Mouse (Mus musculus) midbrain, embryonic 16.5 days (tissue): Measurements from ENCODE around the gene Tob2. TPM values are rescaled to one million over a fixed set of nuclear protein-coding genes. Genes with fewer than 3 reads are reported as not detected.

Source experiments
- ATAC-seq: fragments of 200-750 bp; cut with Nextera tagmentation; 2 replicates; pipeline ENCODE4 v1.8.0; 2017; ENCODE audit warnings: moderate TSS enrichment
- H3K27ac ChIP-seq: fragments of 300-500 bp; sonication (generic); 2 replicates; pipeline ENCODE4 v1.5.1; 2014; ENCODE audit warnings: mild to moderate bottlenecking, low read length, mixed read lengths
- H3K27me3 ChIP-seq: fragments of 300-500 bp; sonication (generic); 2 replicates; pipeline ENCODE4 v1.6.1; 2014; ENCODE audit warnings: low read depth, low read length, mixed read lengths; ENCODE audit not compliant: control insufficient read depth, insufficient read depth
- H3K36me3 ChIP-seq: fragments of 300-500 bp; sonication (generic); 2 replicates; pipeline ENCODE4 v1.6.1; 2014; ENCODE audit warnings: mild to moderate bottlenecking, low read length, moderate library complexity, mixed read lengths; ENCODE audit not compliant: control insufficient read depth, insufficient read depth
- H3K4me1 ChIP-seq: fragments of 300-500 bp; sonication (generic); 2 replicates; pipeline ENCODE4 v1.6.1; 2014; ENCODE audit warnings: mild to moderate bottlenecking, low read length, mixed read lengths; ENCODE audit not compliant: control insufficient read depth, insufficient read depth
- H3K4me2 ChIP-seq: fragments of 300-500 bp; sonication (generic); 2 replicates; pipeline ENCODE4 v1.6.1; 2014; ENCODE audit warnings: mild to moderate bottlenecking, low read length, mixed read lengths
- H3K4me3 ChIP-seq: fragments of 300-500 bp; sonication (generic); 2 replicates; pipeline ENCODE4 v1.5.1; 2014; ENCODE audit warnings: low read depth, mild to moderate bottlenecking, low read length, moderate library complexity, mixed read lengths
- H3K9ac ChIP-seq: fragments of 300-500 bp; sonication (generic); 2 replicates; pipeline ENCODE4 v1.6.1; 2014; ENCODE audit warnings: low read depth, low read length, mixed read lengths
- H3K9me3 ChIP-seq: fragments of 300-500 bp; sonication (generic); replicated peaks from 2 replicates; pipeline ENCODE4 v1.6.1; 2014; ENCODE audit warnings: mild to moderate bottlenecking, low read length, mixed read lengths; ENCODE audit not compliant: control insufficient read depth, poor library complexity, severe bottlenecking
- WGBS: fragments of 180-500 bp; shearing (Covaris S2); extraction: QIAGEN DNeasy Blood & Tissue Kit; methylation state at CpG from one replicate; pipeline ENCODE4 v1.1.7; 2014; 5-methylcytosine and 5-hydroxymethylcytosine counted together
- polyA plus RNA-seq: library from polyadenylated mRNA; unstranded; fragments of >200 nt; fragmentation: Nextera tagmentation; extraction: Ambion mirVana; gene quantifications from 2 replicates; pipeline ENCODE4 v1.2.1, GENCODE M21; 2015

Tob2 gene
- polyA plus RNA-seq, 1 experiment from 2014 or later, result 17.1 TPM

GRCm38 (mm10) chr15:81836124-81836821, 22.3 kb downstream of the Tob2 start:
- WGBS, result 2% methylated on average over 33 of the region's 33 CpGs
- H3K9ac ChIP-seq, result no peak overlapping the region; the same call in 1 of the 2 replicates
- no peak overlapping the region for H3K27ac ChIP-seq
- H3K27me3 ChIP-seq, result no peaks in the 10 kb centered on the region
- H3K9me3 ChIP-seq, result no peaks in the 10 kb centered on the region
- peak overlapping the region; percentile 44 for H3K4me2 ChIP-seq
- H3K4me1 ChIP-seq, result peaks cover under 1% of the 10 kb centered on the region; the same call in 1 of the 2 replicates
- peak; percentile 66 for ATAC-seq
- no peaks in the 10 kb centered on the region for H3K36me3 ChIP-seq
- peak overlapping the region; percentile 11; the same call in 1 of the 2 replicates for H3K4me3 ChIP-seq

GRCm38 (mm10) chr15:81835007-81835880, 23.4 kb downstream of the Tob2 start:
- Histone ChIP-seq H3K4me2 (no peak overlapping the region), H3K27me3 (no peaks in the 10 kb centered on the region), H3K4me3 (no peak overlapping the region), H3K9me3 (no peaks in the 10 kb centered on the region), H3K27ac (no peak overlapping the region), H3K36me3 (no peaks in the 10 kb centered on the region), H3K9ac (no peak overlapping the region), H3K4me1 (peaks cover 3% of the 10 kb centered on the region; the same call in 1 of the 2 replicates)
- 81% methylated on average over 10 of the region's 10 CpGs for WGBS
- ATAC-seq, result no peak

- no peak overlapping the region for H3K27ac ChIP-seq
- H3K4me1 ChIP-seq, result peaks cover 3% of the 10 kb centered on the region; the same call in 1 of the 2 replicates
- no peak overlapping the region for H3K4me2 ChIP-seq
- no peaks in the 10 kb centered on the region for H3K9me3 ChIP-seq
- ATAC-seq, result no peak
- 61% methylated on average over 3 of the region's 3 CpGs for WGBS
- H3K36me3 ChIP-seq, result no peaks in the 10 kb centered on the region
- no peak overlapping the region for H3K9ac ChIP-seq
- no peak overlapping the region for H3K4me3 ChIP-seq
- H3K27me3 ChIP-seq, result no peaks in the 10 kb centered on the region
These were observed 24.3 kb downstream of the Tob2 start for GRCm38 (mm10) chr15:81834171-81834841.

GRCm38 (mm10) chr15:81833481-81833880, 25.1 kb downstream of the Tob2 start:
- H3K27me3 ChIP-seq, result no peaks in the 10 kb centered on the region

GRCm38 (mm10) chr15:81832219-81832618, 26.4 kb downstream of the Tob2 start:
- 94% methylated on average over 3 of the region's 3 CpGs for WGBS
- no peak overlapping the region for H3K4me3 ChIP-seq
- no peak overlapping the region for H3K4me2 ChIP-seq
- peaks cover 3% of the 10 kb centered on the region; the same call in 1 of the 2 replicates for H3K4me1 ChIP-seq
- H3K27ac ChIP-seq, result no peak overlapping the region
- no peak for ATAC-seq
- no peaks in the 10 kb centered on the region for H3K9me3 ChIP-seq
- no peaks in the 10 kb centered on the region for H3K27me3 ChIP-seq
- H3K36me3 ChIP-seq, result 0 out of 2 replicates have a peak, but pooled peaks cover 3% of the 10 kb centered on the region
- no peak overlapping the region for H3K9ac ChIP-seq

More at GRCm38 (mm10) chr15:81833481-81833880, 25.1 kb downstream of the Tob2 start:
- Histone ChIP-seq H3K36me3 (0 out of 2 replicates have a peak, but pooled peaks cover 2% of the 10 kb centered on the region), H3K27ac (no peak overlapping the region), H3K9ac (no peak overlapping the region), H3K4me3 (no peak overlapping the region), H3K9me3 (no peaks in the 10 kb centered on the region), H3K4me2 (no peak overlapping the region), H3K4me1 (peaks cover 3% of the 10 kb centered on the region; the same call in 1 of the 2 replicates)
- 74% methylated on average over 4 of the region's 4 CpGs for WGBS
- no peak for ATAC-seq

- Histone ChIP-seq H3K4me3 (no peak overlapping the region), H3K36me3 (peaks cover 6% of the 10 kb centered on the region), H3K9ac (0 out of 2 replicates have a peak overlapping the region, but pooled peaks have one; percentile 20), H3K27ac (0 out of 2 replicates have a peak overlapping the region, but pooled peaks have one; percentile 24), H3K27me3 (no peaks in the 10 kb centered on the region), H3K4me2 (peak overlapping the region; percentile 23; the same call in 1 of the 2 replicates), H3K4me1 (peaks cover 3% of the 10 kb centered on the region; the same call in 1 of the 2 replicates), H3K9me3 (no peaks in the 10 kb centered on the region)
- ATAC-seq, result peak; percentile 85
- 14% methylated on average over 24 of the region's 24 CpGs for WGBS
These were observed 27.3 kb downstream of the Tob2 start for GRCm38 (mm10) chr15:81831136-81831825.

GRCm38 (mm10) chr15:81830530-81830929, 28.1 kb downstream of the Tob2 start:
- Histone ChIP-seq H3K9ac (no peak overlapping the region), H3K36me3 (peaks cover 14% of the 10 kb centered on the region), H3K4me1 (peaks cover 3% of the 10 kb centered on the region; the same call in 1 of the 2 replicates), H3K27me3 (no peaks in the 10 kb centered on the region), H3K9me3 (no peaks in the 10 kb centered on the region), H3K27ac (no peak overlapping the region), H3K4me2 (no peak overlapping the region), H3K4me3 (no peak overlapping the region)
- no peak for ATAC-seq
- WGBS, result 89% methylated on average over 4 of the region's 4 CpGs

- Histone ChIP-seq H3K4me3 (no peak overlapping the region), H3K4me2 (no peak overlapping the region), H3K36me3 (peaks cover 15% of the 10 kb centered on the region), H3K4me1 (peaks cover 3% of the 10 kb centered on the region; the same call in 1 of the 2 replicates), H3K9ac (no peak overlapping the region), H3K9me3 (no peaks in the 10 kb centered on the region), H3K27me3 (no peaks in the 10 kb centered on the region), H3K27ac (no peak overlapping the region)
- ATAC-seq, result no peak
- WGBS, result 78% methylated on average over 2 of the region's 2 CpGs
These were observed 29.4 kb downstream of the Tob2 start for GRCm38 (mm10) chr15:81829208-81829580.
